Comparison of ENCODE assay signal across 14 mouse cellular contexts in the genomic region with DNA sequence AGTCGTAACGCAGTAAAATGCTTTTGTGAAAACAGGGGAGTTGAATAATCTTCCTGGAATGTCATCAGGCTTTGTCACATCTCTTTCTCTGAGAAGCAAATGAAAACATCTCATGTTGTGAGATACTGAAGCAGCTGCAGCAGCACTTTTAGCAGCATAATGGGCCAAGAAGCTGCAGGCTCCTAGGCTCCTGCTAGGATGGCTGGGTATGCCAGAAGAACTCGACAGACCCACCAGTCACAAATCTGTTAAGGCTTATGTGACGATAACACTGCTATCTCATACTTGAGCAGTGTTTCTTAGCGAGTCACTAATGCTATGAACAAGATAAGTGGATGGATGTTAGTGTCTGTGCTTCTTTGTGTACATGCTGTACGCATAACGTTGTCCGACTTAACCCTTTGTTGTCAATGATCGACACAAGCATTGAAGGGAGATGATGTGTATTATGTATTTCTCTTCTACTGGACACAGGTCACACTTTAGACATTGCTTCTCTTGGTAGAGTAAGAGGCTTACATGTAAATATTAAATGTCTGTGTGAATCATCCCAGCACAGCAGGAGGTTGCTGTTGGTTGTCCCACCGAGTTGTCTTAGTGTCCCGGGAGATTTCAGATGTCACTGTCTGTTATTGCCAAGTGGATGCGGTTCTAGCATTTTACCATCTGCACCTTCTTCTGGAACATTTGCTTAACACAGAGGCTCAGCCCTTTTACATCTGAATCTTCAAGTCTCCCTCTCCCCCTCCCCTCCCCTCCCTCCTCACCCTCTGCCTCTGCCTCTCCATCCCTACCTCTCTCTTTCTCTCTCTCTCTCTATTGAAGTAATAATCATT.
DNase-seq lines count a peak whose midpoint lies in the region; ATAC-seq lines count a peak whose summit lies in the region.
"Had no signal": no experiment of that assay in that cellular context is flagged by ENCODE, and none has a peak within 500 bp of the region (broad histone marks: within the 10 kb centered on the region; RNA-seq: fewer than 3 reads in every experiment).

No protein-coding gene starts in this region.

- WGBS in intestine, embryonic 15.5 days, result 62% methylated on average over 12 of the region's 12 CpGs

- no peak for ATAC-seq in intestine, embryonic 15.5 days

- H3K9ac ChIP-seq in intestine, embryonic 15.5 days, result no peak overlapping the region
- H3K9ac ChIP-seq: liver, embryonic 14.5 days; stomach, embryonic 15.5 days had no signal

- H3K36me3 ChIP-seq in intestine, embryonic 15.5 days, result no peaks in the 10 kb centered on the region
- H3K36me3 ChIP-seq: stomach, embryonic 15.5 days had no signal

- H3K4me2 ChIP-seq in intestine, embryonic 15.5 days (replicated peaks), result no peak overlapping the region
- H3K4me2 ChIP-seq: stomach, embryonic 15.5 days had no signal

- H3K27me3 ChIP-seq in intestine, embryonic 15.5 days (replicated peaks), result no peaks in the 10 kb centered on the region
- H3K27me3 ChIP-seq: stomach, embryonic 15.5 days had no signal

- H3K4me1 ChIP-seq in intestine, embryonic 15.5 days (replicated peaks), result no peaks in the 10 kb centered on the region
- H3K4me1 ChIP-seq: stomach, embryonic 15.5 days had no signal

- no peaks in the 10 kb centered on the region for H3K9me3 ChIP-seq in intestine, embryonic 15.5 days
- H3K9me3 ChIP-seq: stomach, embryonic 15.5 days had no signal

- H3K4me3 ChIP-seq in intestine, embryonic 15.5 days (replicated peaks), result no peak overlapping the region
- H3K4me3 ChIP-seq: gastrocnemius, adult 2 months; stomach, embryonic 15.5 days had no signal

- H3K27ac ChIP-seq in intestine, embryonic 15.5 days, result no peak overlapping the region
- H3K27ac ChIP-seq: gastrocnemius, adult 2 months; liver, embryonic 14.5 days; stomach, embryonic 15.5 days had no signal

- DNase-seq in cerebellum, postnatal 14 days, result peak; percentile 56 to 59
- DNase-seq in cerebellum, adult 8-10 months, result no peak
- DNase-seq in kidney, postnatal 10 days, result peak; percentile 5
- no peak for DNase-seq in kidney, adult 18-20 months
- DNase-seq in right cerebral cortex, adult 2 months (ENCODE audit: low spot score in 2 of 2), result peak; percentile 6 to 10
- DNase-seq in right cerebral cortex, postnatal 4 days, result no peak
- no peak for DNase-seq in MN1 (ENCODE audit: low spot score)
- DNase-seq: adrenal gland, adult 8-10 months; gastrocnemius, adult 2 months; kidney, adult 9 months; lung, postnatal 4 days had no signal

Comparison
In these comparisons a context has a peak if more than half of its experiments do, and no peak if none do; other contexts are left out.
1. DNase-seq: peak in cerebellum, postnatal 14 days (2 of 2), kidney, postnatal 10 days (single experiment) and right cerebral cortex, adult 2 months (2 of 2); none in cerebellum, adult 8-10 months (single experiment), kidney, adult 18-20 months (single experiment), right cerebral cortex, postnatal 4 days (single experiment) and MN1 (single experiment).